Mouse (Mus musculus): ENCODE measurements around the gene Cenpn.

- no peak for TF ChIP-seq EP300 (IDR thresholded peaks at IDR 0.05; ENCODE audit: low read depth)
- TF ChIP-seq CTCF (IDR thresholded peaks at IDR 0.05; ENCODE audit: low read depth): no peak
These were observed 30.1 kb upstream of the Cenpn start for GRCm38 (mm10) chr8:116891446-116891845.
